In the genomic region with DNA sequence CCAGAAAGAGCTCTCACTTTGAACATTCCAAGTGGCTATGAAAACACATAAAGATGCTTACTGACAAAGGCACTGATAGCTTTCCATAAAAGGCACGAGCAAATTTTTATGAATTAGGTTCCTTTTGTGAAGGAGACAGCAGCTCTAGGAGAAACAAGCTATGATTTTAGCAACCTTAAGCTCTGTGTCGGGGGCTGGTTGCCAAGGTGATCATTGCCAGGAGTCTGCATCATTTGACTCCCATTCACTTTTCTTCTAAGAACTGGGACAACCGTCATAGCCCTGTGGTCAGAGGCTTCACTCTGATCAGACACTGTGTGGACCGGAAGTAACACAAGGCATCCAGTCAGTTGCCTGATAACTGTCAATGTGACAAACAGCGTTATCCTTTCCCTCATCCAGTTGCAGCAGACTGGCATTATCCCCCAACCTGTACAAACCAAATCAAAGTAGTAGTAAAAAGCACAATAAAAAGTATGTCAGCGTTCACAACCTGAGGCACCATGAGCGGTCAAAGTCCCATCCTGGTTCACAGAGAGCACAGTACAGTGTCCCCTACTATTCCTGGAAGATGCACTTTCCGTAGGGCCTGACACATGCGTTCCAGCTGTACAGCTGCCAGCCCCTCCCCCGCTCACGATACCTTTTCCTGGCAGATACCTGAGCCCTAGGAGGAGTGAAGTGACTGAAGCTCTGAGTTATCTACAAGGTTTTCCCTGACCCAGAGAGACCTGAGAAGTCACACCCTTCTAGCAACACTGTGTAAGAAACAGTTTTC, we compare ENCODE assay signal across 9 mouse cellular contexts.
DNase-seq lines count a peak whose midpoint lies in the region; ATAC-seq and TF ChIP-seq lines count a peak whose summit lies in the region.
"Had no signal": no experiment of that assay in that cellular context is flagged by ENCODE, and none has a peak within 500 bp of the region (broad histone marks: within the 10 kb centered on the region; RNA-seq: fewer than 3 reads in every experiment).

No protein-coding gene starts in this region.

- TF ChIP-seq POLR2A in thymus, adult 2 months (IDR thresholded peaks at IDR 0.05; ENCODE audit: control insufficient read depth, extremely low read depth, insufficient read depth, low read length, poor library complexity) = no peak

- WGBS in kidney, embryonic 14.5 days = 75% methylated on average over 11 of the region's 11 CpGs
- 66% methylated on average over 11 of the region's 11 CpGs for WGBS in heart, embryonic 13.5 days
- 89% methylated on average over 11 of the region's 11 CpGs for WGBS in thymus, adult 2 months

- H3K4me2 ChIP-seq in kidney, embryonic 14.5 days (replicated peaks; ENCODE audit: low read depth, low read length) = no peak overlapping the region
- H3K4me2 ChIP-seq in heart, embryonic 13.5 days = no peak overlapping the region

- no peak overlapping the region for H3K27ac ChIP-seq in gastrocnemius, adult 2 months
- no peak overlapping the region for H3K27ac ChIP-seq in kidney, embryonic 14.5 days (ENCODE audit: low read depth, low read length)
- peak overlapping the region; percentile 85 for H3K27ac ChIP-seq in heart, embryonic 13.5 days (replicated peaks)
- H3K27ac ChIP-seq in thymus, adult 2 months (ENCODE audit: control insufficient read depth, insufficient read depth, low read length) = no peak overlapping the region

- H3K9ac ChIP-seq in kidney, embryonic 14.5 days (ENCODE audit: low read depth, low read length) = no peak overlapping the region
- H3K9ac ChIP-seq in heart, embryonic 13.5 days = no peak overlapping the region

- H3K27me3 ChIP-seq in kidney, embryonic 14.5 days (ENCODE audit: control insufficient read depth, insufficient read depth, low read length) = no peaks in the 10 kb centered on the region
- no peaks in the 10 kb centered on the region for H3K27me3 ChIP-seq in heart, embryonic 13.5 days (replicated peaks)
- no peaks in the 10 kb centered on the region for H3K27me3 ChIP-seq in thymus, adult 2 months (ENCODE audit: control insufficient read depth, insufficient read depth, low read length)

- no peak overlapping the region for H3K4me3 ChIP-seq in gastrocnemius, adult 2 months
- no peak overlapping the region for H3K4me3 ChIP-seq in kidney, embryonic 14.5 days (ENCODE audit: low read length)
- no peak overlapping the region for H3K4me3 ChIP-seq in heart, embryonic 13.5 days
- no peak overlapping the region for H3K4me3 ChIP-seq in thymus, adult 2 months (ENCODE audit: control insufficient read depth, insufficient read depth, low read length)

- DNase-seq in gastrocnemius, adult 2 months = peak; percentile 46
- DNase-seq in gastrocnemius, adult 8-10 months (ENCODE audit: low spot score in 2 of 2) = no peak
- peak; percentile 50 to 73 for DNase-seq in kidney, postnatal 25 days
- DNase-seq in heart, postnatal 4 days = peak; percentile 39
- no peak for DNase-seq in thymus, adult 2 months
- DNase-seq: lung, adult 2 months had no signal

- ATAC-seq in kidney, embryonic 14.5 days (ENCODE audit: low FRiP score, low TSS enrichment) = no peak
- ATAC-seq in heart, embryonic 13.5 days (ENCODE audit: extremely low read depth, insufficient number of reproducible peaks, low FRiP score, low TSS enrichment) = no peak
- ATAC-seq in activated CD4-positive, CD25-positive, alpha-beta regulatory T cell, adult 4 months = no peak

- H3K36me3 ChIP-seq in kidney, embryonic 14.5 days (ENCODE audit: control insufficient read depth, insufficient read depth, low read length) = no peaks in the 10 kb centered on the region
- H3K36me3 ChIP-seq in heart, embryonic 13.5 days = no peaks in the 10 kb centered on the region
- H3K36me3 ChIP-seq in thymus, adult 2 months (ENCODE audit: control insufficient read depth, insufficient read depth, low read length) = no peaks in the 10 kb centered on the region

- no peaks in the 10 kb centered on the region for H3K9me3 ChIP-seq in kidney, embryonic 14.5 days (ENCODE audit: control insufficient read depth, low read length)
- H3K9me3 ChIP-seq in heart, embryonic 13.5 days = no peaks in the 10 kb centered on the region

- intact Hi-C loops in gastrocnemius, adult 2 months (cut with DNase I) = no loop called here

- TF ChIP-seq CTCF in gastrocnemius, adult 2 months (IDR thresholded peaks at IDR 0.05) = no peak
- no peak for TF ChIP-seq CTCF in thymus, adult 2 months (IDR thresholded peaks at IDR 0.05; ENCODE audit: borderline replicate concordance, control insufficient read depth, extremely low read depth, insufficient read depth, low read length, poor library complexity)

- H3K4me1 ChIP-seq in kidney, embryonic 14.5 days (ENCODE audit: control insufficient read depth, insufficient read depth, low read length) = peaks cover 6% of the 10 kb centered on the region; the same call in 1 of the 2 replicates
- H3K4me1 ChIP-seq in heart, embryonic 13.5 days = peaks cover 63% of the 10 kb centered on the region
- no peaks in the 10 kb centered on the region; the same call in 1 of the 2 replicates for H3K4me1 ChIP-seq in thymus, adult 2 months (replicated peaks; ENCODE audit: control insufficient read depth, insufficient read depth, low read length)

Comparison
In these comparisons a context has a peak if more than half of its experiments do, and no peak if none do; other contexts are left out.
1. DNase-seq: peak in gastrocnemius, adult 2 months (single experiment), kidney, postnatal 25 days (2 of 2) and heart, postnatal 4 days (single experiment); none in gastrocnemius, adult 8-10 months (0 of 2) and thymus, adult 2 months (single experiment).